Mouse (Mus musculus) erythroblast, embryonic 14.5 days (primary cell): ENCODE measurements around the gene Sgms2.

ENCODE experiments used
- GATA1 ChIP-seq: IDR thresholded peaks from 2 replicates; pipeline ENCODE4 v1.6.1; 2012; ENCODE audit warnings: low read length, inconsistent platforms, mixed read lengths
- TAL1 ChIP-seq: IDR thresholded peaks from 3 replicates; pipeline ENCODE4 v1.6.1; 2012; ENCODE audit warnings: low read length, inconsistent platforms, mixed read lengths

DNA sequence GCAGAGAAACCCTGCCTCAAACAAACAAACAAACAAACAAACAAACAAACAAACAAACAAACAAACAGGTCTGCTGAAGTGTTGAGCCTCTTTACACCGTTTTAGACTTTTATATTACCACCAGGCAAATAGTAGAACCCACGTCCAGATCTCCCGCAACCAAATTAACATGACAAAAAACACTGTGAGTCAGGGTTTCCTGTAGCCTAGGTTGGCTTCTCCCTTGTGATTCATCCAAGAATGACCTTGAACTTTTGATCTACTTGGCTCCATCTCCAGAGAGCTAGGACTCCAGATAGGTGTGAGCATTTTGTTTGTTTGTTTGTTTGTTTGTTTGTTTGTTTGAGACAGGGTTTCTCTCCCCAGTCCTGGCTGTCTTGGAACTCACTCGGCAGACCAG is 30.0 kb upstream of the Sgms2 start:
- TF ChIP-seq TAL1 = no peak
- TF ChIP-seq GATA1 = no peak
